12 mouse cellular contexts compared by ENCODE assay signal in the genomic region with DNA sequence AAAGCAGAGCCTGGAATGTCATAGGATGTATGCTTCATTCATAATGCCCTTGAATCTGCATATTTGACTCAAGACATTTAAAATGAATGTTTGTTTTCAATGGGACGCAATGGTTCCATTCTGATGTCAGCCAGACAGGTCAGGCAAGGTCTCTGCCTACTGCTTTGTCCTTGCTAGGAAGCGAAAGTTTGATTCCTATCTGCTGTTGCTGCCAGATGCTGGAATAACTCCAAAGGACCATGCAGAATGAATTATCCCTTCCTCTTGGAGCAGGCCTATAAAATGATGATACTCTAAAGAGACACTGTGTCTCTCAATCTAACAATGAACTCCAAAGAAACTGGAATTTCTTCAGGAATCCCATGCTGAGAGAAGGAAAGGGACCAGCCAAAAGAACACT. TPM values are rescaled to one million over a fixed set of nuclear protein-coding genes. Genes with fewer than 3 reads are reported as not detected.
DNase-seq lines count a peak whose midpoint lies in the region.
"Had no signal": no experiment of that assay in that cellular context is flagged by ENCODE, and none has a peak within 500 bp of the region (broad histone marks: within the 10 kb centered on the region; RNA-seq: fewer than 3 reads in every experiment).

No protein-coding gene starts in this region.

- intact Hi-C loops in gastrocnemius, postnatal 14 days (cut with DNase I; ENCODE audit: low total_unique reads) = no loop called here

- peak; percentile 43 for DNase-seq in heart, adult 11 months
- DNase-seq in heart, postnatal 4 days = no peak
- DNase-seq in kidney, postnatal 14 days = peak; percentile 47
- no peak for DNase-seq in kidney, adult 18-20 months
- DNase-seq in NIH3T3 (ENCODE audit: low read depth) = peak; percentile 25
- peak; percentile 55 to 62 for DNase-seq in adrenal gland, postnatal 36 days
- no peak for DNase-seq in left cerebral cortex, adult 18-20 months (ENCODE audit: low spot score in 2 of 2)
- no peak for DNase-seq in gastrocnemius, postnatal 14 days
- DNase-seq: cerebellum, adult 18-20 months; cerebellum, postnatal 14 days; gastrocnemius, postnatal 25 days; thymus, postnatal 25 days had no signal

RNA-seq across cellular contexts. Expression of a gene that starts 10.0 kb away (rescaled TPM):
- 1 to 10 TPM in 1 of 2 experiments, under 1 TPM in 1; 0.59 to 1.2 TPM for total RNA-seq in heart, postnatal 4 days (2021)
- total RNA-seq in adrenal gland, postnatal 36 days (2021) = 10 to 100 TPM; 33.6 to 50.6 TPM
- total RNA-seq in left cerebral cortex, adult 18-20 months (2021) = under 1 TPM; 0.16 to 0.67 TPM
- 1 to 10 TPM in 1 of 2 experiments, under 1 TPM in 1; 0.55 to 1.0 TPM for total RNA-seq in gastrocnemius, postnatal 14 days (2021)

Comparison
In these comparisons a context has a peak if more than half of its experiments do, and no peak if none do; other contexts are left out.
1. DNase-seq: peak in heart, adult 11 months (single experiment), kidney, postnatal 14 days (single experiment), NIH3T3 (single experiment) and adrenal gland, postnatal 36 days (2 of 2); none in heart, postnatal 4 days (single experiment), kidney, adult 18-20 months (single experiment), left cerebral cortex, adult 18-20 months (0 of 2) and gastrocnemius, postnatal 14 days (single experiment).
2. RNA of a gene that starts 10.0 kb away (total RNA-seq): 33.6 to 50.6 TPM in adrenal gland, postnatal 36 days; 0.59 to 1.2 TPM in heart, postnatal 4 days, 0.55 to 1.0 TPM in gastrocnemius, postnatal 14 days and 0.16 to 0.67 TPM in left cerebral cortex, adult 18-20 months; every median in the first group is over 10 times any median in the second.